Mouse (Mus musculus): ENCODE measurements around the gene Krtap16-1. TPM values are rescaled to one million over a fixed set of nuclear protein-coding genes. Genes with fewer than 3 reads are reported as not detected.

The Krtap16-1 gene
- polyA plus RNA-seq (2014; fragmentation: Nextera tagmentation; extraction: Ambion mirVana), result not detected in 2 replicates

GRCm38 (mm10) chr11:99986180-99986647 is at the start of gene Krtap16-1:
Krtap16-1 (minus strand) TSS chr11:99986597.
- Histone ChIP-seq H3K27me3 (replicated peaks; ENCODE audit: control insufficient read depth, insufficient read depth, low read length) (no peaks in the 10 kb centered on the region), H3K4me3 (ENCODE audit: low read depth, low read length) (no peak within 1 kb of the TSS), H3K27ac (ENCODE audit: low read depth) (no peak within 1 kb of the TSS), H3K9me3 (ENCODE audit: control insufficient read depth, low read length) (no peaks in the 10 kb centered on the region), H3K9ac (ENCODE audit: low read length) (no peak within 1 kb of the TSS), H3K36me3 (ENCODE audit: control insufficient read depth, insufficient read depth, low read length) (no peaks in the 10 kb centered on the region), H3K4me2 (ENCODE audit: low read length) (no peak within 1 kb of the TSS), H3K4me1 (replicated peaks; ENCODE audit: control insufficient read depth, insufficient read depth, low read length) (no peaks in the 10 kb centered on the region)
- DNase-seq (ENCODE audit: low spot score) (no peak), ATAC-seq (replicated peaks; ENCODE audit: low FRiP score, low TSS enrichment, low read depth) (no peak)
- 84% methylated on average over 8 of the region's 8 CpGs for WGBS

- Histone ChIP-seq H3K4me3 (ENCODE audit: low read depth, low read length) (no peak within 1 kb of the TSS), H3K36me3 (ENCODE audit: control insufficient read depth, insufficient read depth, low read length) (no peaks in the 10 kb centered on the region), H3K27me3 (replicated peaks; ENCODE audit: control insufficient read depth, insufficient read depth, low read length) (no peaks in the 10 kb centered on the region), H3K4me2 (ENCODE audit: low read length) (no peak within 1 kb of the TSS), H3K27ac (ENCODE audit: low read depth) (no peak within 1 kb of the TSS), H3K4me1 (replicated peaks; ENCODE audit: control insufficient read depth, insufficient read depth, low read length) (no peaks in the 10 kb centered on the region), H3K9me3 (ENCODE audit: control insufficient read depth, low read length) (no peaks in the 10 kb centered on the region), H3K9ac (ENCODE audit: low read length) (no peak within 1 kb of the TSS)
- ATAC-seq (replicated peaks; ENCODE audit: low FRiP score, low TSS enrichment, low read depth) (no peak), DNase-seq (ENCODE audit: low spot score) (no peak)
- WGBS, result 84% methylated on average over 6 of the region's 6 CpGs
These were observed 43.4 kb upstream of the Krtap16-1 start, which contains the start of gene Krt33b for GRCm38 (mm10) chr11:100029768-100030167. Krt33b (minus strand) TSS chr11:100029868.

GRCm38 (mm10) chr11:100021438-100021837 is 35.0 kb upstream of the Krtap16-1 start:
- Histone ChIP-seq H3K36me3 (ENCODE audit: control insufficient read depth, insufficient read depth, low read length) (no peaks in the 10 kb centered on the region), H3K4me3 (ENCODE audit: low read depth, low read length) (no peak overlapping the region), H3K27ac (ENCODE audit: low read depth) (no peak overlapping the region), H3K9ac (ENCODE audit: low read length) (no peak overlapping the region), H3K27me3 (replicated peaks; ENCODE audit: control insufficient read depth, insufficient read depth, low read length) (no peaks in the 10 kb centered on the region), H3K9me3 (ENCODE audit: control insufficient read depth, low read length) (no peaks in the 10 kb centered on the region), H3K4me2 (ENCODE audit: low read length) (no peak overlapping the region), H3K4me1 (replicated peaks; ENCODE audit: control insufficient read depth, insufficient read depth, low read length) (no peaks in the 10 kb centered on the region)
- no peak for ATAC-seq (replicated peaks; ENCODE audit: low FRiP score, low TSS enrichment, low read depth)
- DNase-seq (ENCODE audit: low spot score), result no peak
- 72% methylated on average over 5 of the region's 5 CpGs for WGBS

GRCm38 (mm10) chr11:100019466-100019865 is 33.1 kb upstream of the Krtap16-1 start:
- Histone ChIP-seq H3K4me3 (ENCODE audit: low read depth, low read length) (no peak overlapping the region), H3K4me2 (ENCODE audit: low read length) (no peak overlapping the region), H3K27ac (ENCODE audit: low read depth) (no peak overlapping the region), H3K36me3 (ENCODE audit: control insufficient read depth, insufficient read depth, low read length) (no peaks in the 10 kb centered on the region), H3K9me3 (ENCODE audit: control insufficient read depth, low read length) (no peaks in the 10 kb centered on the region), H3K27me3 (replicated peaks; ENCODE audit: control insufficient read depth, insufficient read depth, low read length) (no peaks in the 10 kb centered on the region), H3K4me1 (replicated peaks; ENCODE audit: control insufficient read depth, insufficient read depth, low read length) (no peaks in the 10 kb centered on the region), H3K9ac (ENCODE audit: low read length) (no peak overlapping the region)
- peak; percentile 15 for DNase-seq (ENCODE audit: low spot score)
- 87% methylated on average over 1 of the region's 1 CpGs for WGBS
- no peak for ATAC-seq (replicated peaks; ENCODE audit: low FRiP score, low TSS enrichment, low read depth)

DNA sequence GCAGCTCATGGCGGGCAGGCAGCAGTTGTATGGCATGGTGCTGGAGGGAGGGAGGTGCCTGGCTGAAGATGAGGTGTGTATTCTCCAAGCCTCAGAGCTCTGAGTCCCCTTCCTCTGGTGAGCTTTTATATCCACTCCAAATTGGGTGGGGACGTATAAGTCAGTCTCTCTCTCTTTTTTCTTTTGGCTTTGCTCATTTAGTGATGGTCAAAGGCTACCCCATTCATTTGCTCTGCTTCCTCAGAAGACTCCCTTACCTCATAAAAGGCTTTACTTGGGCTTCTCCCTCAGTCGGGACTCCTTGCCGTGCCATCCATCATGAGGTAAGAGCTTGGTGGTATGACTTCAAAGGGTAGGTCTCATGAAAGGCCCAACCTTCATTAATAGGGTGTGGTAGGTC is 29.7 kb upstream of the Krtap16-1 start, which contains the start of gene Krt33a:
Gene Krt33a, minus strand, starts transcription at position 101 of the 400 bp plus-strand sequence.
- Histone ChIP-seq H3K4me2 (ENCODE audit: low read length) (no peak within 1 kb of the TSS), H3K9me3 (ENCODE audit: control insufficient read depth, low read length) (no peaks in the 10 kb centered on the region), H3K27me3 (replicated peaks; ENCODE audit: control insufficient read depth, insufficient read depth, low read length) (no peaks in the 10 kb centered on the region), H3K9ac (ENCODE audit: low read length) (no peak within 1 kb of the TSS), H3K27ac (ENCODE audit: low read depth) (no peak within 1 kb of the TSS), H3K36me3 (ENCODE audit: control insufficient read depth, insufficient read depth, low read length) (no peaks in the 10 kb centered on the region), H3K4me1 (replicated peaks; ENCODE audit: control insufficient read depth, insufficient read depth, low read length) (no peaks in the 10 kb centered on the region), H3K4me3 (ENCODE audit: low read depth, low read length) (no peak within 1 kb of the TSS)
- DNase-seq (ENCODE audit: low spot score) (no peak), ATAC-seq (replicated peaks; ENCODE audit: low FRiP score, low TSS enrichment, low read depth) (no peak)
- 63% methylated on average over 4 of the region's 4 CpGs for WGBS

- no peaks in the 10 kb centered on the region for H3K36me3 ChIP-seq (ENCODE audit: control insufficient read depth, insufficient read depth, low read length)
- H3K4me2 ChIP-seq (ENCODE audit: low read length), result no peak overlapping the region
- DNase-seq (ENCODE audit: low spot score) (no peak), ATAC-seq (replicated peaks; ENCODE audit: low FRiP score, low TSS enrichment, low read depth) (no peak)
- no peaks in the 10 kb centered on the region for H3K27me3 ChIP-seq (replicated peaks; ENCODE audit: control insufficient read depth, insufficient read depth, low read length)
- H3K4me3 ChIP-seq (ENCODE audit: low read depth, low read length), result no peak overlapping the region
- H3K4me1 ChIP-seq (replicated peaks; ENCODE audit: control insufficient read depth, insufficient read depth, low read length), result no peaks in the 10 kb centered on the region
- H3K9me3 ChIP-seq (ENCODE audit: control insufficient read depth, low read length), result no peaks in the 10 kb centered on the region
- H3K27ac ChIP-seq (ENCODE audit: low read depth), result no peak overlapping the region
- no peak overlapping the region for H3K9ac ChIP-seq (ENCODE audit: low read length)
- 70% methylated on average over 4 of the region's 4 CpGs for WGBS
These were observed 27.3 kb upstream of the Krtap16-1 start for GRCm38 (mm10) chr11:100013691-100014171.

- Histone ChIP-seq H3K4me3 (ENCODE audit: low read depth, low read length) (no peak overlapping the region), H3K4me1 (replicated peaks; ENCODE audit: control insufficient read depth, insufficient read depth, low read length) (no peaks in the 10 kb centered on the region), H3K9me3 (ENCODE audit: control insufficient read depth, low read length) (no peaks in the 10 kb centered on the region), H3K27ac (ENCODE audit: low read depth) (no peak overlapping the region), H3K9ac (ENCODE audit: low read length) (no peak overlapping the region), H3K4me2 (ENCODE audit: low read length) (no peak overlapping the region), H3K36me3 (ENCODE audit: control insufficient read depth, insufficient read depth, low read length) (no peaks in the 10 kb centered on the region), H3K27me3 (replicated peaks; ENCODE audit: control insufficient read depth, insufficient read depth, low read length) (no peaks in the 10 kb centered on the region)
- DNase-seq (ENCODE audit: low spot score) (no peak), ATAC-seq (replicated peaks; ENCODE audit: low FRiP score, low TSS enrichment, low read depth) (no peak)
- 79% methylated on average over 5 of the region's 5 CpGs for WGBS
These were observed 24.3 kb upstream of the Krtap16-1 start for GRCm38 (mm10) chr11:100010682-100011081.

GRCm38 (mm10) chr11:100008336-100008735 is 21.9 kb upstream of the Krtap16-1 start:
- 90% methylated on average over 5 of the region's 5 CpGs for WGBS
- Histone ChIP-seq H3K9me3 (ENCODE audit: control insufficient read depth, low read length) (no peaks in the 10 kb centered on the region), H3K4me3 (ENCODE audit: low read depth, low read length) (no peak overlapping the region), H3K4me2 (ENCODE audit: low read length) (no peak overlapping the region), H3K27me3 (replicated peaks; ENCODE audit: control insufficient read depth, insufficient read depth, low read length) (no peaks in the 10 kb centered on the region), H3K9ac (ENCODE audit: low read length) (no peak overlapping the region), H3K36me3 (ENCODE audit: control insufficient read depth, insufficient read depth, low read length) (no peaks in the 10 kb centered on the region), H3K27ac (ENCODE audit: low read depth) (no peak overlapping the region), H3K4me1 (replicated peaks; ENCODE audit: control insufficient read depth, insufficient read depth, low read length) (no peaks in the 10 kb centered on the region)
- DNase-seq (ENCODE audit: low spot score) (no peak), ATAC-seq (replicated peaks; ENCODE audit: low FRiP score, low TSS enrichment, low read depth) (no peak)

DNA sequence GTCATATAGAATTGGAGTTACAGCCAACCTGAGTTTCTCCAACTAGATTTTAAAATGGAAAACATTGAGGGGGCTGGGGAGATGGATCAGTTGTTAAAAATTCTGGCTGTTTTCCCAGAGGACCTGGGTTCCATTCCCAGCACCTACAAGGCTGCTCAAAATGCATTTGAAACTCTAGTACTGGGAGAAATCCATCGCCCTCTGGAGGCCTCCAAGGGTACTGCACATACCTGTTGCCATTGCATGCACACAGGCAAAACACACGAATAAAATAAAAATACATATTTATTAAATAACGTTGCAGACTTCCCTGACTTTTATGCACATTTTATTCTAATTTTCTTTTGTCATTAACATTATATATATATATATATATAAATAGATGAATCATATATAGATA is 20.2 kb upstream of the Krtap16-1 start:
- WGBS, result 56% methylated on average over 3 of the region's 3 CpGs
- no peak for DNase-seq (ENCODE audit: low spot score)
- Histone ChIP-seq H3K9ac (ENCODE audit: low read length) (no peak overlapping the region), H3K4me1 (replicated peaks; ENCODE audit: control insufficient read depth, insufficient read depth, low read length) (no peaks in the 10 kb centered on the region), H3K36me3 (ENCODE audit: control insufficient read depth, insufficient read depth, low read length) (no peaks in the 10 kb centered on the region), H3K9me3 (ENCODE audit: control insufficient read depth, low read length) (0 out of 2 replicates have a peak, but pooled peaks cover 1% of the 10 kb centered on the region), H3K27ac (ENCODE audit: low read depth) (no peak overlapping the region), H3K27me3 (replicated peaks; ENCODE audit: control insufficient read depth, insufficient read depth, low read length) (no peaks in the 10 kb centered on the region), H3K4me3 (ENCODE audit: low read depth, low read length) (no peak overlapping the region), H3K4me2 (ENCODE audit: low read length) (no peak overlapping the region)
- ATAC-seq (replicated peaks; ENCODE audit: low FRiP score, low TSS enrichment, low read depth), result no peak

Data from intestine, embryonic 14.5 days (tissue).